Mouse (Mus musculus) intestine, embryonic 16.5 days (tissue): Measurements from ENCODE around the gene Prtg. TPM values are rescaled to one million over a fixed set of nuclear protein-coding genes. Genes with fewer than 3 reads are reported as not detected.

Experiments
- ATAC-seq: fragments of 200-750 bp; cut with Nextera tagmentation; 2 replicates; pipeline ENCODE4 v1.8.0; 2017; ENCODE audit warnings: moderate TSS enrichment, moderate library complexity
- H3K27ac ChIP-seq: fragments of 300-500 bp; sonication (generic); 2 replicates; pipeline ENCODE4 v1.5.1; 2014; ENCODE audit warnings: mild to moderate bottlenecking, low read length
- H3K27me3 ChIP-seq: fragments of 300-500 bp; sonication (generic); replicated peaks from 2 replicates; pipeline ENCODE4 v1.6.1; 2014; ENCODE audit warnings: low read length, control low read depth, mixed read lengths; ENCODE audit not compliant: control insufficient read depth, insufficient read depth
- H3K36me3 ChIP-seq: fragments of 300-500 bp; sonication (generic); 2 replicates; pipeline ENCODE4 v1.6.1; 2014; ENCODE audit warnings: low read length, control low read depth; ENCODE audit not compliant: control insufficient read depth, insufficient read depth
- H3K4me1 ChIP-seq: fragments of 300-500 bp; sonication (generic); 2 replicates; pipeline ENCODE4 v1.6.1; 2014; ENCODE audit warnings: low read length, control low read depth, mixed read lengths; ENCODE audit not compliant: control insufficient read depth, insufficient read depth
- H3K4me2 ChIP-seq: fragments of 300-500 bp; sonication (generic); 2 replicates; pipeline ENCODE4 v1.6.1; 2014; ENCODE audit warnings: low read depth, low read length, control low read depth
- H3K4me3 ChIP-seq: fragments of 300-500 bp; sonication (generic); 2 replicates; pipeline ENCODE4 v1.5.1; 2014; ENCODE audit warnings: mild to moderate bottlenecking, low read length
- H3K9ac ChIP-seq: fragments of 300-500 bp; sonication (generic); 2 replicates; pipeline ENCODE4 v1.6.1; 2014; ENCODE audit warnings: low read depth, low read length
- H3K9me3 ChIP-seq: fragments of 300-500 bp; sonication (generic); 2 replicates; pipeline ENCODE4 v1.6.1; 2016; ENCODE audit warnings: low read length, control low read depth; ENCODE audit not compliant: control insufficient read depth
- WGBS: fragments of 180-500 bp; shearing (Covaris S2); extraction: QIAGEN DNeasy Blood & Tissue Kit; methylation state at CpG from one replicate; pipeline ENCODE4 v1.1.7; 2014; 5-methylcytosine and 5-hydroxymethylcytosine counted together
- polyA plus RNA-seq: library from polyadenylated mRNA; unstranded; fragments of >200 nt; fragmentation: Nextera tagmentation; extraction: Ambion mirVana; gene quantifications from 2 replicates; pipeline ENCODE4 v1.2.1, GENCODE M21; 2015

Gene Prtg
- polyA plus RNA-seq, 1 experiment from 2014 or later: 0.32 TPM

DNA sequence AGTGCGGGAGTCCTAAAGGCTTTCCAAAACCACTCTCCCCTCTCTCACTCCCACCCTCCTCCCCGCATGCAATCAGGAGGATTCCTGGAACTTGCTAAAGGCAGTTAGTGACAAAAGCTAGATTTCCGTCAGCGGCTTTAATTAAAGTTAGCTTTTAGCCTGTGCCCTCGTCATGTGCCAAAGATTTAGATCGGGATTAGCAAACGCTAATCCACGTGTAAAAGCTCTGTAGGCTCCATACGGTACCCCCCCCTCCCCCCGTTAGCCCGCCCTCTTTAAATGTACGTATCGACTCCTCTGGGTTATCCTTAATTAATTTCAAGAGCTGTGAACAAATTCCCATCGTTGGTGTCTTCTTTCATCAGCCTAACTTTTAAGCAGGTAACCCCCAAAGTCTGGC lies 528 bp upstream of the Prtg start:
- Histone ChIP-seq H3K27ac (no peak overlapping the region), H3K36me3 (no peaks in the 10 kb centered on the region), H3K4me3 (0 out of 2 replicates have a peak overlapping the region, but pooled peaks have one; percentile 81), H3K27me3 (no peaks in the 10 kb centered on the region), H3K4me1 (peaks cover 11% of the 10 kb centered on the region), H3K4me2 (peak overlapping the region; percentile 98; the same call in 1 of the 2 replicates), H3K9ac (0 out of 2 replicates have a peak overlapping the region, but pooled peaks have one; percentile 81), H3K9me3 (no peaks in the 10 kb centered on the region)
- ATAC-seq: no peak
- 31% methylated on average over 14 of the region's 14 CpGs for WGBS

DNA sequence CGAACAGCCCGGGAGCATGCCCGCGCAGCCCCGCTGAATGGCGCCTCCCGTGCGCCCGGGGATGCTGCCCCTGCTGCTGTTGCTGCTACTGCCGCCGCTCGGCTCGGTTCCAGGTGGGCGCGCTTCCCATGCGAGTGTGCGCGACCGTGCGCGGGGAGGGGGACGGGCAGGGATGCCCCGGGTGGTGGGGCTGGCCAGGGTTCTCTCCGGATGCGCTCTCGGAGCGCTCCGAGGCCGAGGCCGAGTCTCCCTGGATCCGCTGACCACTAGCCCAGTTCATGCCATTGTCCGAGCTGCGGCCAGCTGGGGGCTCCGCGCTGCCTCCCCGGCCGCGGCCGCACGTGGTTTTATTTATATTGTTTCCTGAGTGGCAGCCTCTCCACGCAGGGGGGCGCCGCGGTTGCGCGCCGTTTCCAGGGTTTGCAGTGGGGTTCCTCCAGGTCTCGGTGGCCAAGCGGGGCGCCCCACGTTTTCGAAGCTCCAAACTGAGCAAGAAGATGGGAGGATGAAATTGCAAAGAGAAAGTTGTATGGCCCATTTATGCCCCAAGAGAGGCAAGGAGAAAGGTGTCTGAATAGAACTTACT lies 839 bp downstream of the Prtg start:
- no peaks in the 10 kb centered on the region for H3K27me3 ChIP-seq
- peak overlapping the region; percentile 81 for H3K9ac ChIP-seq
- peak overlapping the region; percentile 98 for H3K4me2 ChIP-seq
- peak; percentile 43 for ATAC-seq
- peak overlapping the region; percentile 48; the same call in 1 of the 2 replicates for H3K27ac ChIP-seq
- H3K4me3 ChIP-seq: peak overlapping the region; percentile 81
- WGBS: under 1% methylated on average over 45 of the region's 52 CpGs
- no peaks in the 10 kb centered on the region for H3K36me3 ChIP-seq
- peaks cover 11% of the 10 kb centered on the region for H3K4me1 ChIP-seq
- H3K9me3 ChIP-seq: no peaks in the 10 kb centered on the region

DNA sequence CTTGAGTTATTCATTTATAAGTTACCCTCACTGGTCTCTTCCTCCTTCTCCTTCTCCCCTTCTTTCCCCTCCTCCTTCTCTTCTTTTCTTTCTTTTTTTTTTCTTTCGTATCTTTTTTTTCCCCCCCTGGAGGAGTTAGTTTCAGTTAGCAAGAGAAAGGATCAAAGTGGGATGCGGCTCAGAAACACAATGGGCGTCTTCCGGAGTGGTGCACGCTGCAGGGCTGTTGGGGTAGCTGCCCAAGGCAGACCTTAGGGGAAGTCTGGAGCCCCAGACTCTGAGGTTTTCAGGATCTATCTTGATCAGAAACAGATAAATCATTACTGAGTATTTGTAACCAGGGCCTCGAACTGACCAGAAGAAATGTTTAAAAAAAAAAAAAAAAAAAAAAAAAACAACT lies 1.5 kb downstream of the Prtg start:
- H3K9me3 ChIP-seq: no peaks in the 10 kb centered on the region
- no peaks in the 10 kb centered on the region for H3K36me3 ChIP-seq
- peak overlapping the region; percentile 98 for H3K4me2 ChIP-seq
- H3K9ac ChIP-seq: no peak overlapping the region
- ATAC-seq: no peak
- 9% methylated on average over 6 of the region's 6 CpGs for WGBS
- no peak overlapping the region for H3K27ac ChIP-seq
- peaks cover 16% of the 10 kb centered on the region for H3K4me1 ChIP-seq
- no peaks in the 10 kb centered on the region for H3K27me3 ChIP-seq
- H3K4me3 ChIP-seq: peak overlapping the region; percentile 81; the same call in 1 of the 2 replicates

DNA sequence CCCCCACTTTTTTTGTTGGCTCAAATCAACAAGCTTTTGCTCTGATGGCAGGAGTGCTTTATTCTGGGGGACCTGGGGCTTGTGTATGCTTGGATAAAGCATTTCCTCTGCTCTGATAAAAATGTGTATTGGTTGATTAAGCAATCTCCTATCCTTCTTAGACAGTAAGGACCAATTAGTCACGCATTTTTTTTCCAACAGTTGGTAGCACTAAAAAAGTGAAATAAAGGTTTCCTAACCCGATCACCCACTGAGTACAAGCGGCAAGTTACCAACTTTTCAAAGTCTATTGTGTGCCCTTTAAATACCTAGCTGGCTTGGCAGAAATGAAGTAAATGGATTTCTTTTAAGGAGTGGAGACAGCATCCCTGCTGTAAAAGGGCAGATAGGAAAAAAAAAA lies 1.9 kb downstream of the Prtg start:
- no peak for ATAC-seq
- H3K9ac ChIP-seq: no peak overlapping the region
- H3K4me3 ChIP-seq: no peak overlapping the region
- no peaks in the 10 kb centered on the region for H3K36me3 ChIP-seq
- no peak overlapping the region for H3K27ac ChIP-seq
- peaks cover 16% of the 10 kb centered on the region for H3K4me1 ChIP-seq
- no peak overlapping the region for H3K4me2 ChIP-seq
- WGBS: 46% methylated on average over 3 of the region's 3 CpGs
- H3K27me3 ChIP-seq: no peaks in the 10 kb centered on the region
- H3K9me3 ChIP-seq: no peaks in the 10 kb centered on the region

DNA sequence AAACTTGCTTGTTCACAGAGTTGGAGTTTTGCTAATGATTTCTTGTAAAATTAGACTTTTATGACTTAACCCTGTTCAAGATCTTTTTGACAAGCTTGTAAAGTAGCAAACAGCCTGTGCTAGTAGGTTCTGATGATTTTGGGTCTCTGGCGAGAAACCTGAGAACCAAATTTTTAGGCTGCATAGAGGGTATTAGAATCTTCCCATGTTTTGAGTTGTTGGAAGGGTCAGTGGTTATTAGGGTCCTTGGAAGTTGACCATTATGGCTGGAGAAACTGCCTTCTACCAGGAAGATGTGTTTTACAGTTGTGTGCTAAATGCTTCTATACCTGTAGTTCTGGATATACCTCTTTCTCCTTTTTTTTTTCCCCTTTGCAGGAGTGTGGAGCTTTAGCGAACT lies 2.4 kb downstream of the Prtg start:
- peaks cover 16% of the 10 kb centered on the region for H3K4me1 ChIP-seq
- H3K9ac ChIP-seq: no peak overlapping the region
- no peak for ATAC-seq
- no peak overlapping the region for H3K4me3 ChIP-seq
- 78% methylated on average over 2 of the region's 2 CpGs for WGBS
- H3K9me3 ChIP-seq: no peaks in the 10 kb centered on the region
- no peak overlapping the region for H3K4me2 ChIP-seq
- no peaks in the 10 kb centered on the region for H3K27me3 ChIP-seq
- no peak overlapping the region for H3K27ac ChIP-seq
- H3K36me3 ChIP-seq: no peaks in the 10 kb centered on the region

DNA sequence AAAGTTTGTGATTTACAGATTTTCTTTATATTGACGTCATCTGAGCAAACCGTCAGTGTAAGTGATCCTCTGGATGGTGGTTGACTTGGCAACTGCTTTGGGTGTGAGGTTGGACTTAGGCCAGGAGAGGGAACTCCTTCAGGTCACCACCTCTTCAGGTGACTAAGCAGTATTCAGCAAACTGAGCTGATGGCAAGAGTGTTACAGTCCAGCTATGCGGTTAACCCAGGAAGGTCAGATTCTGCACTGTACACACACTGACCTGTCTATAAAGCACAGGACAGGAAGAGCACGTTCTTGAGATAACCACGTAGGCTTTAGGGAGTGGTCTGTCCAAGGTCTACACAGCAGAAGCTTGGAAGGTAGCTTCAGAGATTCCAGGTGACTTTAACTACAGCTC lies 3.9 kb downstream of the Prtg start:
- H3K36me3 ChIP-seq: no peaks in the 10 kb centered on the region
- H3K4me2 ChIP-seq: no peak overlapping the region
- no peaks in the 10 kb centered on the region for H3K9me3 ChIP-seq
- WGBS: 44% methylated on average over 5 of the region's 5 CpGs
- H3K27me3 ChIP-seq: no peaks in the 10 kb centered on the region
- H3K9ac ChIP-seq: no peak overlapping the region
- H3K4me1 ChIP-seq: peaks cover 16% of the 10 kb centered on the region
- peak; percentile 89 for ATAC-seq
- no peak overlapping the region for H3K27ac ChIP-seq
- no peak overlapping the region for H3K4me3 ChIP-seq

DNA sequence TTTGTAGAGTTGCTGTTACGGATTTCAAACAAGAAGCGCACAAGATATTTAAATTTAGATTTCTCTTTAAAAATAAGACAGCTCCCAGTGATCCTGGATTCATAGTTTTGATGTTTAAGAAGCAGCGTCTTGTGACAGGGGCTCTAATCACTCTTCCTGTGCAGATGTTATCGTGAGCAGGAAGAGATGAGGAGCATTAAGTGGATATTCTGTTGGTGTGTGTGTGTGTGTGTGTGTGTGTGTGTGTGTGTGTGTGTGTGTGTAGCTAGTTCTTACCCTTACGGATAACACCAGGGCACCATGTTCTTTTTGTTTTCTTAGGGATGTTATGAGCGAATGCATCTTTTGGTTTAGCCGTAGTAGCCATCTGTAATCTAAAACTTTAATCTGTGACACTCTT lies 5.4 kb downstream of the Prtg start:
- no peak for ATAC-seq
- WGBS: 59% methylated on average over 7 of the region's 7 CpGs
- H3K9me3 ChIP-seq: no peaks in the 10 kb centered on the region
- H3K27ac ChIP-seq: no peak overlapping the region
- no peaks in the 10 kb centered on the region for H3K27me3 ChIP-seq
- H3K9ac ChIP-seq: no peak overlapping the region
- H3K4me1 ChIP-seq: peaks cover 8% of the 10 kb centered on the region
- no peak overlapping the region for H3K4me3 ChIP-seq
- no peak overlapping the region for H3K4me2 ChIP-seq
- no peaks in the 10 kb centered on the region for H3K36me3 ChIP-seq

DNA sequence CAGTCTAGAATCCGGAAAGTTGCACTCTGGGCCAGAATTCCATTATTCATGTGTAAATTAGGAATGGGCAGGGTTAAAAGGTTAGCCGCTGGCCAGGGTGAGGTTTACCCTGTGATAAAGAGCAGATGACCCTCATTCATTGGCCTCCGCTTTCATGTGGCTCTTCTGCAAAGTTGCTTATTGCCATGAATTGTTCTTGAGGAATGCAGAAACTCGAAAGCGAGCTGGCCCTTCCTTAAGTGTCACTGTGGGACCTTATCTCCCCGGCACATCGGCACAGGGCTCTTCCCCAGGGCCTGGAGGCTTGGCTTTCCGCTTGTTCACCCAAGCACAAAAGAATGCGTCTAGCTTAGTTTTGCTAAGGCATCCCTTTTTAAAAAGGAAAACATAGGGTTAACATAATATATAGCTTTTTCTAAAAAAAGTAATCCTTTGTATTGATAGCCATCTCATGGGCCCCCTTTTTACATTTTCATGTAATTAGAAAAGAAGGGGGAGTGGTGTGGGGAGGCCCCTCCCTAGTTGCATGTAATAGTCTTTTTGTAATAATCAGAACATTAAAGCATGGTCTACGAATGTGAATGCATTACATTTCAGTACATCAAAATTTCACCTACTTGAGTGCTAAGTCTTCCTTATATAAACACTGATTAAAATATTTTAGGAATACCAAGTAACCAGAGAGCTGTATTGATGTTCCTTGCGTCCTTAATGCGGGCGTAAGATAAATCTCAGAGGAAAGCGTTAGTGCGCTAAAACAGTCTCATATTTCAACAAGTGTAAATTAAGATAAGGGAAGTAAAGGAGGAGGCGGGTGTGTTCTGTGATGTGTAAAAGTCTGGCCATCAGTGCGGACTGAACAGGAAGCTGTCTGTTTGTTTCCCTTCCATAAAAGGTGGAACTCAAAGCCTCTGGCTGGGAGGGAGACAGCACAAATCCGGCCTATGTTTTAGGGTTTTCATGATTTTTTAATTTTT lies 6.2 kb downstream of the Prtg start:
- WGBS: 30% methylated on average over 18 of the region's 18 CpGs
- Histone ChIP-seq H3K9ac (no peak overlapping the region), H3K4me3 (no peak overlapping the region), H3K9me3 (no peaks in the 10 kb centered on the region), H3K36me3 (no peaks in the 10 kb centered on the region), H3K27ac (no peak overlapping the region), H3K4me2 (no peak overlapping the region), H3K4me1 (peaks cover 8% of the 10 kb centered on the region), H3K27me3 (no peaks in the 10 kb centered on the region)
- 0 out of 2 replicates have a peak, but pooled peaks have one; percentile 29 for ATAC-seq

DNA sequence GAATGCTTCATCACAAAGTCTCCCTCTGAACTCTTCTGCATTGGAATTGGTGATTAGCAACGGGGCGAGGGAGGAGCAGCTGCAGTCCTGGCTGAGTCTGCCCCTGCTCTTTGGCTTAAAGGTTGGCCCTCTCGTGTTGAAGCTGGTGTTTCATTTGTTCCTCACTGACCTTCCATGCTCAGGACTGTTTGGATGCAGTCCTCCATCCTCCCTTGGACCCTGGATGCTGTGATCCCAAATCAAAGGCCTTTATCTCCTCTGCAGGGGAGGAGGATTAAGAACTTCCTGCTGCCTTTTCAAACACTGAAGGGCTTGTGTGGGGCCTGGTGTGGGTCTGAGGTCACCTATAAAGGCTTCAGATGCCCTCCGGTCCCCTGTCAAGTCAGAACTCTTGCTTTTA lies 18.8 kb downstream of the Prtg start:
- Histone ChIP-seq H3K27me3 (no peaks in the 10 kb centered on the region), H3K4me1 (no peaks in the 10 kb centered on the region), H3K36me3 (no peaks in the 10 kb centered on the region), H3K4me3 (no peak overlapping the region), H3K27ac (no peak overlapping the region), H3K9me3 (no peaks in the 10 kb centered on the region), H3K9ac (no peak overlapping the region), H3K4me2 (no peak overlapping the region)
- no peak for ATAC-seq
- 41% methylated on average over 4 of the region's 4 CpGs for WGBS
